Mouse (Mus musculus) heart, adult 9 months (tissue): Measurements from ENCODE around the gene Eps8l3.
A peak's percentile ranks its signal among the peaks of the same experiment; 100 is the strongest.
"Not testable (repeated sequence)": the region's sequence is repeated elsewhere in the genome, so short reads cannot be mapped to it uniquely, and the experiment has no call there.

Experiments
- DNase-seq, 2 experiments: peaks; one replicate each; pipeline ENCODE4 v3.0.0; 2022; ENCODE audit warnings: low spot score in 2 of 2

Gene Eps8l3

GRCm38 (mm10) chr3:107853232-107854181 is 23.5 kb upstream of the Eps8l3 start:
- DNase-seq, result no peak

- DNase-seq, result no peak
Observed at GRCm38 (mm10) chr3:107855368-107855767, 21.7 kb upstream of the Eps8l3 start.

- DNase-seq, result peak in 1 of 2 experiments; percentile 46
Observed at GRCm38 (mm10) chr3:107857646-107858045, 19.4 kb upstream of the Eps8l3 start.

- DNase-seq, result not testable (repeated sequence)
Observed at GRCm38 (mm10) chr3:107861483-107861882, 15.5 kb upstream of the Eps8l3 start.

- DNase-seq, result no peak
Observed at GRCm38 (mm10) chr3:107862471-107862870, 14.6 kb upstream of the Eps8l3 start.

GRCm38 (mm10) chr3:107863471-107863870 is 13.6 kb upstream of the Eps8l3 start:
- no peak for DNase-seq

- DNase-seq, result peak; percentile 88 to 94
Observed at GRCm38 (mm10) chr3:107863898-107864603, 13.0 kb upstream of the Eps8l3 start.

- no peak for DNase-seq
Observed at GRCm38 (mm10) chr3:107865364-107866091, 11.5 kb upstream of the Eps8l3 start.

GRCm38 (mm10) chr3:107867086-107867485 is 9.9 kb upstream of the Eps8l3 start:
- peak; percentile 70 to 88 for DNase-seq

GRCm38 (mm10) chr3:107868452-107868851 is 8.6 kb upstream of the Eps8l3 start:
- DNase-seq, result no peak

GRCm38 (mm10) chr3:107869097-107869496 is 7.9 kb upstream of the Eps8l3 start:
- no peak for DNase-seq

- DNase-seq, result no peak
Observed at GRCm38 (mm10) chr3:107869925-107870324, 7.1 kb upstream of the Eps8l3 start.

GRCm38 (mm10) chr3:107873335-107874251 is 3.4 kb upstream of the Eps8l3 start:
- no peak for DNase-seq

GRCm38 (mm10) chr3:107875231-107875630 is 1.8 kb upstream of the Eps8l3 start:
- no peak for DNase-seq

GRCm38 (mm10) chr3:107877747-107878736 is 1.0 kb downstream of the Eps8l3 start:
- DNase-seq, result peak; percentile 54 to 55

GRCm38 (mm10) chr3:107887674-107888495 is 10.9 kb downstream of the Eps8l3 start:
- peak; percentile 19 to 30 for DNase-seq

GRCm38 (mm10) chr3:107889236-107889635 is 12.2 kb downstream of the Eps8l3 start:
- DNase-seq, result not testable (repeated sequence)

GRCm38 (mm10) chr3:107895194-107895719 is 18.2 kb downstream of the Eps8l3 start:
- DNase-seq, result no peak
